Mouse (Mus musculus): ENCODE measurements at regions not wholly inside any gene's neighbourhood (a gene's known extent, or its start where the extent isn't known, plus 50 kb on each side); places are given as distances from the start of the nearest gene placed in this dataset.

GRCm38 (mm10) chr4:131354908-131355307 is 410.7 kb downstream of the Matn1 start:
- no peak for DNase-seq (ENCODE audit: inconsistent age in 2 of 2, low spot score in 1 of 2)

DNA sequence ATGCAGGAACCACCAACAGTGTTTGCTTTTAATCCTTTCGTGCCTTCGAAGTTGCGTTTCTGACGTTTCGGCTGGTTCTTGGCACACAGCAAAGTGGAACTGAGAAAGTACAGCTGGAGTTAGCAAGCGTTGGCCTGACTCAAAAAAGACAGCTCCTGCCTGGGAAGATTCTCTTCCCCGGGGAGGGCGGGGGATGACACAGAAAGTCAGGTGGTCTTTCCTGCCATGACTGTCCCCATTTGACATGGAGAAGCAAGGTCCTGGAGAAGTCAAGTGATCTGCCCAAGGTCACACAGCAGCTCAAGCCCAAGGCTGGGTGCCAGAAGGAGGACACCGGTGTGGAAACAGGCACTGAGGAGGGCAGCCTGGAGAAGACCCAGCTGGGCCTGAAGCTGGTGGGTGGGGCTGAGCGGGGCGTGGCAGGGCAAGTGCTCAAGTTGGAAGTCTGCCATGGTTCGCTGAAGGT is 411.4 kb downstream of the Matn1 start:
- DNase-seq (ENCODE audit: inconsistent age in 2 of 2, low spot score in 1 of 2): no peak

DNA sequence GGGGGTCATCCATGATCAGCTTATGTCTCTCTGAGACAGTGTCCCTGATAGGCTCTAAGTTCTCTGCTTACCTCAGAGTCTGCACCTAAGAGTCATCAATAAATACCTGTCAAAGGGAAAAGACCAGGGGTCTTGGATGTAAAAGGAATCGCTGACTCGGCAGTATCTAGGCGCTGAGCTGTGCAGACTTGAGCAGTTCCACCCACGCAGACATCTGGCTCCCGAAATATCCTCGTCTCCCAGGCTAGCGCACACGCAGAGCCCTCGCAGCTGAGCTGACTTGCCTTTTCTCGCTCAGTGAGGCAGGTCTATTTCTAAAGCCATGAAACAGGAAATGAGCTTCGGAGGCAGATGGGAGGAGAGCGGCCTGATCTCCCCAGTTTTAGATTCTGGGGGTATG is 412.1 kb downstream of the Matn1 start:
- no peak for DNase-seq (ENCODE audit: inconsistent age in 2 of 2, low spot score in 1 of 2)

GRCm38 (mm10) chr4:131363030-131363429 is 418.8 kb downstream of the Matn1 start:
- no peak for DNase-seq (ENCODE audit: inconsistent age in 2 of 2, low spot score in 1 of 2)

DNA sequence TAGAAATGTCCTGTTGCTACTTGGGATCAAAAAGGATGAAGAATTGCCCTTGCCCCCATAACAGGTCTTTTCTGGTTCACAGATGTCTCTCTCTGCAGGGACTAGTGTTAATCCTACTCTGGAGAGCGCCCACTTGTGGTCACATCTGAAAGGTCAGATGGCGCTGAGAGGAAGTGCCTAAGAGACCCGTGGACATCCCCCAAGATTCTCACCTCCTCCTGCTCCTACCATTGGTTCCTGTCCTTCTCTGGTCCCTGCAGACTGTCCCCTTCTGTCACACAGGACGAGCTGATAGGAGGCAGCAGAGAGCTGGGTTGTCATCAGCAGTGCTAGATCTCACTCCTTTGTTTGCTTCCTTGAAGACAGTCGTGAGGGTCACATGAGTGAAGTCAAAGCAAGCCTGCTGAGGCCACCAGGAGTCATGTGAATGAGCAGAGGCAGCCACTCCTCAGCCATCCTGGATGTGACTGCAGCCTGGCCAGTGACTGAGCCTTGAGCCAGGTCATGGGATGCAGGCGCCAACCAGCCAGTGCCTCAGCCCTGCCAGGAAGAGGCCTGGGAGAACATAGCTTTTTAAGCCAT is 420.6 kb downstream of the Matn1 start:
- DNase-seq (ENCODE audit: inconsistent age in 2 of 2, low spot score in 1 of 2): peak; percentile 46 to 80

DNA sequence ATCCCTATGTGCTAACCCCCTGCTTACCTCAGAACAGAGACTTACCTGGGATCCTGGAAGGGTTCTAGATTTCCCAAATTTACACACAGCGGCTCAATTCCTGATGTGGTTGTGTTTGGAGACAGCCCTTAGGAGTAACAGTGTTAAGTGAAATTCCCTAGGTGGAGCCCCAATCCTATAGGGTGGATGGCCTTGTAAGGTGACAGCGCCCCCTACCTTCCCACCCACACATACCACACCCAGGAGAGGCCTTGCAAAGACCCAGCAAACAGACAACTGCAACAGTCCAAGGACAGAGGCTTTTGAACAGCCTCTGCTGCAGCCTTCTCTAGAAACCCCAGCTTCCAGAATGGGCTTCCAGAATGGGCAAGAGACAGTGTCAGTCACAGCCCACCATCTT is 421.8 kb downstream of the Matn1 start:
- no peak for DNase-seq (ENCODE audit: inconsistent age in 2 of 2, low spot score in 1 of 2)

GRCm38 (mm10) chr4:131366656-131367055 is 422.5 kb downstream of the Matn1 start:
- DNase-seq (ENCODE audit: inconsistent age in 2 of 2, low spot score in 1 of 2): no peak

GRCm38 (mm10) chr4:131372517-131372916 is 428.3 kb downstream of the Matn1 start:
- no peak for DNase-seq (ENCODE audit: inconsistent age in 2 of 2, low spot score in 1 of 2)

GRCm38 (mm10) chr4:131373172-131373571 is 429.0 kb downstream of the Matn1 start:
- DNase-seq (ENCODE audit: inconsistent age in 2 of 2, low spot score in 1 of 2): no peak

- DNase-seq (ENCODE audit: inconsistent age in 2 of 2, low spot score in 1 of 2): peak; percentile 25 to 78
These were observed 430.5 kb downstream of the Matn1 start for GRCm38 (mm10) chr4:131374527-131375290.

DNA sequence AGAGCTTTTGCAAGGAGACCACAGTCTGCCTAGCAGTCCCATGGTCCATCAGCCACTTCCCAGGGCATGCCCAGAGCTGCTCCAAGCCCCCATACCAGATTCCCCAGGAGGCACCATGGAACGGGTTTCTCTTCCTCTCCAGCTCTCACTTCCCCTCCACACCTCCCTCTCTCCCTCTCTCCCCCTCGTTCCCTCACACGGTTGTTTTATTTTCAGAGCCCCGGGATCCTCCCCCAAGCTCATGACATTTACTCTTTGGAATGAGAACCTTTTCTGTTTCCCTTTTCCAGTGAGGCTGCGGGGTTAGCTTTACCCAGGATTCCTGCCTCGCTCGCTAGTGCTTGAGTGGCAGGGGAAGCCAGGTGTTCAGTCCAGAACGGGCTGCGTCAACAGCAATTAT is 436.9 kb downstream of the Matn1 start:
- no peak for DNase-seq (ENCODE audit: inconsistent age in 2 of 2, low spot score in 1 of 2)

GRCm38 (mm10) chr4:131381529-131381928 is 437.3 kb downstream of the Matn1 start:
- DNase-seq (ENCODE audit: inconsistent age in 2 of 2, low spot score in 1 of 2): no peak

DNA sequence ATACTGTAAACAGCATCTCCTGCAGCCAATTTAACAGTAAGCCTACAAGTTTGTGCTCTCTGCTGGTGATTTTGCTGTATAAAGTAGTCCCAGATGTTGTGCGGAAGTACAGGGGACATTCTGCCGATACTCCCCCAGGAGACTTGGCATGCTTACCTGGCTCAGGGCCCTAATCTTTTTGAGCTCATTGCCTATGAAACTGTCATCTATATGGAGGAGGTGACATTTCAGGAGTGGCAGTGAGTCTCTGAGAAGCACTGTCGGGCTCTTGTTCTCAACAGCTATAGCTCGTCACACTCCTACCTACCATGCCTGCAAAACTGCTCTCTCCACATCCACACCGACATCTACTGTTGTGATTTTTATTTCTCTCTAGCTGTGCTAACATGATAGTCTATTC is 439.7 kb downstream of the Matn1 start:
- DNase-seq (ENCODE audit: inconsistent age in 2 of 2, low spot score in 1 of 2): no peak

DNA sequence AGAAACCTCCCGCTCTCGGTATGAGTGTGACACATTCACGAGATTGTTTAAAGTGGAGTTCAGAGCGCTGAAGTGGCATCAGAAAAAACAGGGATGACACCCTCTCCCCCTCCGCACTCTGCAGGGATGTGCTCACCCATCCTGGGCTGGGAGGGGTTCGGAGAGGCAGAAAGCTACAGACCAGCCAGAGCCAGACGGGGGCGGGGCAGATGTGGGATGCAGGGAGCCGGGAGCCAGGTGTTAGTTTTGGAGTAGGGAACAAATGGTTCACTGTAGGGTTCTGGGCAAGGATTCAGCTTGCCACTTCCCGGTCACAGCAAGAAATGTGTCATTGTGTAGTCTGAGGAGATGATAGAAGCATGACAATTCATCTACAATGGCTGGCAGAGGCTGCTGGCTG is 442.8 kb downstream of the Matn1 start:
- no peak for DNase-seq (ENCODE audit: inconsistent age in 2 of 2, low spot score in 1 of 2)

- DNase-seq (ENCODE audit: inconsistent age in 2 of 2, low spot score in 1 of 2): no peak
These were observed 446.8 kb downstream of the Ptpru start for GRCm38 (mm10) chr4:131391119-131391923.

DNA sequence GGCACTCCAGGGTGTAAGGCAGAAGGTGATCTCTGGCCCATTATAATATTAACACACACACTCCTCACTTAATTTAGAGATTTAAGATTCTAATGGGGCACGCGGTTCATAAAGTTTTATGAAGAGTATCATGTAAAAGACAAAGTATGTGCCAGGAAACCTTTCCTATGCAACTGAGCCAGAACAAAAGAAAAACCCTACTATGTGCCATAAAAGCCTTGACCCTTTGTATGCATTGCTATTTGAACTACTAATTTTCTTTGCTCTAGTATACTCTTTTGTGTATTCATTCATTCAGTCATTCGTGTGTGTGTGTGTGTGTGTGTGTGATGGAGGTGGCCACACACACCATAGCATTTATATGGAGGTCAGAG is 446.2 kb downstream of the Ptpru start:
- DNase-seq (ENCODE audit: inconsistent age in 2 of 2, low spot score in 1 of 2): no peak

DNA sequence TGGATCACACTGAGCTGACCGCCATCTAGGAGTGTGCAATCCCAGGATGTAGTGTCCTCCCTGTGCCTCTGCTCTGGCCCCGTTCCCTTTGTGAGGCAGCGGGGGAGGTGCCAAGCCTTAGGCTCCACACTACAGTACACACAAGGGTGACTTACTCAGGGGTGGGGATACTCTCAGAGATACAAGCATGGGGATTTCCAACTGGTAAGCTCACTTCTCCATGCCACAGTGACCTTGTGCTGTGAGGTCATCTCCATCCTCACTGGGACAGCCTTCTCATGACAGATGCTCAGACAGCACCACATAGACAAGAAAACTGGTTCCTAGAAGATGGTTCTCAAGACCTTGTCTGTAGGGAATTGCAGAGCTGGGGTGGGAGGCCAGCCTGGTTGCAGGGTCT is 445.6 kb downstream of the Ptpru start:
- DNase-seq (ENCODE audit: inconsistent age in 2 of 2, low spot score in 1 of 2): no peak

- DNase-seq (ENCODE audit: inconsistent age in 2 of 2, low spot score in 1 of 2): no peak
These were observed 441.8 kb downstream of the Ptpru start for GRCm38 (mm10) chr4:131396226-131396840.

- DNase-seq (ENCODE audit: inconsistent age in 2 of 2, low spot score in 1 of 2): no peak
These were observed 440.9 kb downstream of the Ptpru start for GRCm38 (mm10) chr4:131397161-131397560.

GRCm38 (mm10) chr4:131400756-131401155 is 437.3 kb downstream of the Ptpru start:
- peak; percentile 55 to 86 for DNase-seq (ENCODE audit: inconsistent age in 2 of 2, low spot score in 1 of 2)

GRCm38 (mm10) chr4:131401255-131401654 is 436.8 kb downstream of the Ptpru start:
- no peak for DNase-seq (ENCODE audit: inconsistent age in 2 of 2, low spot score in 1 of 2)
